Mouse (Mus musculus): ENCODE data around the gene Cd96.

GRCm38 (mm10) chr16:46148661-46149341 is 28.8 kb upstream of the Cd96 start:
- TF ChIP-seq CTCF (IDR thresholded peaks at IDR 0.05; ENCODE audit: low read depth) (no peak), EP300 (IDR thresholded peaks at IDR 0.05; ENCODE audit: low read depth) (no peak)
